ENCODE assay signal across 8 mouse cellular contexts in genomic region chr13:96542901-96543891, GRCm38 (mm10). TPM values are rescaled to one million over a fixed set of nuclear protein-coding genes. Genes with fewer than 3 reads are reported as not detected.
A peak's percentile ranks its signal among the peaks of the same experiment; 100 is the strongest.
DNase-seq lines count a peak whose midpoint lies in the region; TF ChIP-seq lines count a peak whose summit lies in the region.

No protein-coding gene starts in this region.

- no peaks in the 10 kb centered on the region for H3K27me3 ChIP-seq in cerebellum, adult 2 months (ENCODE audit: control insufficient read depth, insufficient read depth, low read length)
- H3K27me3 ChIP-seq in heart, embryonic 10.5 days (ENCODE audit: insufficient read depth, poor library complexity, severe bottlenecking) = no peaks in the 10 kb centered on the region
- no peaks in the 10 kb centered on the region for H3K27me3 ChIP-seq in splenic B cell, adult 2 months (ENCODE audit: control insufficient read depth, insufficient read depth, low read length, poor library complexity, severe bottlenecking)

- peak overlapping the region; percentile 95 for H3K27ac ChIP-seq in cerebellum, adult 2 months (ENCODE audit: insufficient read depth, low read length)
- H3K27ac ChIP-seq in heart, embryonic 10.5 days = peak overlapping the region; percentile 98

- H3K4me3 ChIP-seq in cerebellum, adult 2 months (replicated peaks; ENCODE audit: insufficient read depth, low read depth, low read length) = peak overlapping the region; percentile 88
- H3K4me3 ChIP-seq in heart, embryonic 10.5 days = peak overlapping the region; percentile 100

- no peaks in the 10 kb centered on the region for H3K9me3 ChIP-seq in heart, embryonic 10.5 days

- H3K36me3 ChIP-seq in heart, embryonic 10.5 days = no peaks in the 10 kb centered on the region
- no peaks in the 10 kb centered on the region for H3K36me3 ChIP-seq in splenic B cell, adult 2 months (ENCODE audit: control insufficient read depth, insufficient read depth, low read length, poor library complexity, severe bottlenecking)

- WGBS in cerebellum, adult 2 months = under 1% methylated on average over 70 of the region's 73 CpGs
- WGBS in heart, embryonic 10.5 days = under 1% methylated on average over 73 of the region's 73 CpGs

- no peak for DNase-seq in cerebellum, adult 2 months
- DNase-seq in cerebellum, adult 9-11 months = no peak
- peak; percentile 34 for DNase-seq in CD4-positive, CD25-positive, alpha-beta regulatory T cell, adult 2 months (ENCODE audit: low read depth, low spot score)
- peak; percentile 62 for DNase-seq in embryo, embryonic 11 days
- peak; percentile 85 for DNase-seq in heart, embryonic 10.5 days (ENCODE audit: low spot score)
- peak; percentile 62 to 83 for DNase-seq in kidney, postnatal 25 days
- DNase-seq in lung, postnatal 25 days (ENCODE audit: low spot score) = peak; percentile 39
- peak; percentile 12 for DNase-seq in splenic B cell, adult 2 months (ENCODE audit: low read depth, low spot score)

- no peak for TF ChIP-seq CTCF in cerebellum, adult 2 months (IDR thresholded peaks at IDR 0.05; ENCODE audit: borderline replicate concordance, insufficient read depth, low read depth, low read length)

- TF ChIP-seq POLR2A in cerebellum, adult 2 months (IDR thresholded peaks at IDR 0.05; ENCODE audit: borderline replicate concordance, insufficient read depth, low read length) = no peak

- no peaks in the 10 kb centered on the region; the same call in 1 of the 2 replicates for H3K4me1 ChIP-seq in cerebellum, adult 2 months (ENCODE audit: control insufficient read depth, insufficient read depth, low read length)
- H3K4me1 ChIP-seq in heart, embryonic 10.5 days = peaks cover 3% of the 10 kb centered on the region; the same call in 1 of the 2 replicates

RNA-seq across cellular contexts. Expression of gene Col4a3bp, which starts 0.8 kb away (rescaled TPM):
- polyA plus RNA-seq in cerebellum, adult 2 months (2012; rRNA removed) = 49.6 and 54.8 TPM in 2 replicates
- 8.0 and 8.1 TPM in 2 replicates for polyA plus RNA-seq in heart, embryonic 10.5 days (2016; fragmentation: Nextera tagmentation; extraction: Ambion mirVana)

RNA-seq across cellular contexts. Expression of gene Polk, which starts 0.8 kb away (rescaled TPM):
- 8.0 and 8.7 TPM in 2 replicates for polyA plus RNA-seq in cerebellum, adult 2 months (2012; rRNA removed)
- polyA plus RNA-seq in heart, embryonic 10.5 days (2016; fragmentation: Nextera tagmentation; extraction: Ambion mirVana) = 8.3 and 8.6 TPM in 2 replicates

RNA-seq across cellular contexts. Expression of gene Gm17622, which starts 52.7 kb away (rescaled TPM):
- polyA plus RNA-seq in cerebellum, adult 2 months (2012; rRNA removed) = not detected in 2 replicates
- polyA plus RNA-seq in heart, embryonic 10.5 days (2016; fragmentation: Nextera tagmentation; extraction: Ambion mirVana) = not detected in 2 replicates

Comparison
In these comparisons a context has a peak if more than half of its experiments do, and no peak if none do; other contexts are left out.
1. DNase-seq: peak in CD4-positive, CD25-positive, alpha-beta regulatory T cell, adult 2 months (single experiment), embryo, embryonic 11 days (single experiment), heart, embryonic 10.5 days (single experiment), kidney, postnatal 25 days (2 of 2), lung, postnatal 25 days (single experiment) and splenic B cell, adult 2 months (single experiment); none in cerebellum, adult 2 months (0 of 2) and cerebellum, adult 9-11 months (single experiment).